Mouse (Mus musculus): ENCODE data around the gene A830031A19Rik. TPM values are rescaled to one million over a fixed set of nuclear protein-coding genes. Genes with fewer than 3 reads are reported as not detected.

The A830031A19Rik gene
- polyA plus RNA-seq, 1 experiment: not detected

GRCm38 (mm10) chr11:24075486-24076126 is 752 bp upstream of the A830031A19Rik start:
- TF ChIP-seq POLR2A (IDR thresholded peaks at IDR 0.05; ENCODE audit: low read depth, low read length): no peak
- no peak for TF ChIP-seq CTCF (IDR thresholded peaks at IDR 0.05; ENCODE audit: extremely low read depth, insufficient read depth, insufficient read length, insufficient replicate concordance)
- Histone ChIP-seq H3K4me1 (ENCODE audit: control insufficient read depth, insufficient read depth, insufficient read length) (no peaks in the 10 kb centered on the region), H3K27ac (ENCODE audit: insufficient read depth, low read length) (peak overlapping the region; percentile 94), H3K36me3 (ENCODE audit: control insufficient read depth, insufficient read depth, low read length) (0 out of 2 replicates have a peak, but pooled peaks cover 2% of the 10 kb centered on the region), H3K27me3 (ENCODE audit: control insufficient read depth, insufficient read depth, low read length) (peaks cover 4% of the 10 kb centered on the region; the same call in 1 of the 2 replicates), H3K4me3 (ENCODE audit: extremely low read depth, insufficient read depth, insufficient read length) (peak overlapping the region; percentile 70)
- under 1% methylated on average over 17 of the region's 17 CpGs for WGBS
- no peak for DNase-seq (ENCODE audit: low read depth in 1 of 2, low spot score in 2 of 2)

DNA sequence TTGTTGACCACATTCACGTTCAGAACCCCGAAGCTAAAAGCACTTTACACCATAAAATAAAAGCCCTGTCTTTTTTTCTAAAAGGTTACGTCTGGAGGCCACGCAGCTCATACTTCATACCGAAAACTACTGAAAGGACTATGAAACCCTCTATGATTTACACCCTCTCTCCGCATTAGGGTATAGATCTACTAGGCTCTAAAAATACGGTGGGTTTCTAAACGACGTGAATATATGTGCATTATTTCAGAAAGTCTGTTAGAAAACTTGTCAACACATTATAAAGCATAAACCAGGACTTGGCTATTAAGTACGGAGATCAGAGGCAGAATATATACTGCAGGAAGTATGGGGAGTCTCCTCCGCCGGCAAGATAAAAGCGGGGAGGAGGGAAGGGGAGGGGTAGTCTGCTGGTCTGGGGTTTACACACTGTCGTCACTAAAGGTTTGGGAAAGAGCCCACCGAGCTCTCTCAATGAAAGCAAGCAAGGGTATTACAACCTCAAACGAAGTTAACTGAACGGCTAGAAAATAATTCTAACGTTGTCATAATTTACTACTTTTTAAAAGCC is 748 bp downstream of the A830031A19Rik start:
- TF ChIP-seq CTCF (IDR thresholded peaks at IDR 0.05; ENCODE audit: extremely low read depth, insufficient read depth, insufficient read length, insufficient replicate concordance) (no peak), POLR2A (IDR thresholded peaks at IDR 0.05; ENCODE audit: low read depth, low read length) (no peak)
- Histone ChIP-seq H3K4me1 (ENCODE audit: control insufficient read depth, insufficient read depth, insufficient read length) (no peaks in the 10 kb centered on the region), H3K27ac (ENCODE audit: insufficient read depth, low read length) (no peak overlapping the region), H3K27me3 (ENCODE audit: control insufficient read depth, insufficient read depth, low read length) (0 out of 2 replicates have a peak, but pooled peaks cover 3% of the 10 kb centered on the region), H3K4me3 (ENCODE audit: extremely low read depth, insufficient read depth, insufficient read length) (no peak overlapping the region), H3K36me3 (ENCODE audit: control insufficient read depth, insufficient read depth, low read length) (no peaks in the 10 kb centered on the region)
- 5% methylated on average over 18 of the region's 18 CpGs for WGBS
- no peak for DNase-seq (ENCODE audit: low read depth in 1 of 2, low spot score in 2 of 2)

- WGBS: 32% methylated on average over 4 of the region's 4 CpGs
- H3K4me1 ChIP-seq (ENCODE audit: control insufficient read depth, insufficient read depth, insufficient read length): no peaks in the 10 kb centered on the region
Observed at GRCm38 (mm10) chr11:24065313-24065712, 9.5 kb downstream of the A830031A19Rik start.

GRCm38 (mm10) chr11:24064221-24064620 is 10.6 kb downstream of the A830031A19Rik start:
- DNase-seq (ENCODE audit: low read depth in 1 of 2, low spot score in 2 of 2): no peak
- no peak for TF ChIP-seq CTCF (IDR thresholded peaks at IDR 0.05; ENCODE audit: extremely low read depth, insufficient read depth, insufficient read length, insufficient replicate concordance)
- no peak for TF ChIP-seq POLR2A (IDR thresholded peaks at IDR 0.05; ENCODE audit: low read depth, low read length)
- Histone ChIP-seq H3K4me3 (ENCODE audit: extremely low read depth, insufficient read depth, insufficient read length) (no peak overlapping the region), H3K4me1 (ENCODE audit: control insufficient read depth, insufficient read depth, insufficient read length) (no peaks in the 10 kb centered on the region), H3K27ac (ENCODE audit: insufficient read depth, low read length) (no peak overlapping the region), H3K36me3 (ENCODE audit: control insufficient read depth, insufficient read depth, low read length) (no peaks in the 10 kb centered on the region), H3K27me3 (ENCODE audit: control insufficient read depth, insufficient read depth, low read length) (peaks cover 12% of the 10 kb centered on the region)
- 88% methylated on average over 6 of the region's 6 CpGs for WGBS

More at GRCm38 (mm10) chr11:24065313-24065712, 9.5 kb downstream of the A830031A19Rik start:
- Histone ChIP-seq H3K4me3 (ENCODE audit: extremely low read depth, insufficient read depth, insufficient read length) (no peak overlapping the region), H3K27ac (ENCODE audit: insufficient read depth, low read length) (no peak overlapping the region), H3K36me3 (ENCODE audit: control insufficient read depth, insufficient read depth, low read length) (no peaks in the 10 kb centered on the region), H3K27me3 (ENCODE audit: control insufficient read depth, insufficient read depth, low read length) (peaks cover 11% of the 10 kb centered on the region)
- TF ChIP-seq POLR2A (IDR thresholded peaks at IDR 0.05; ENCODE audit: low read depth, low read length): no peak
- peak; percentile 0; the same call in 1 of the 2 replicates for TF ChIP-seq CTCF (IDR thresholded peaks at IDR 0.05; ENCODE audit: extremely low read depth, insufficient read depth, insufficient read length, insufficient replicate concordance)
- no peak for DNase-seq (ENCODE audit: low read depth in 1 of 2, low spot score in 2 of 2)

DNA sequence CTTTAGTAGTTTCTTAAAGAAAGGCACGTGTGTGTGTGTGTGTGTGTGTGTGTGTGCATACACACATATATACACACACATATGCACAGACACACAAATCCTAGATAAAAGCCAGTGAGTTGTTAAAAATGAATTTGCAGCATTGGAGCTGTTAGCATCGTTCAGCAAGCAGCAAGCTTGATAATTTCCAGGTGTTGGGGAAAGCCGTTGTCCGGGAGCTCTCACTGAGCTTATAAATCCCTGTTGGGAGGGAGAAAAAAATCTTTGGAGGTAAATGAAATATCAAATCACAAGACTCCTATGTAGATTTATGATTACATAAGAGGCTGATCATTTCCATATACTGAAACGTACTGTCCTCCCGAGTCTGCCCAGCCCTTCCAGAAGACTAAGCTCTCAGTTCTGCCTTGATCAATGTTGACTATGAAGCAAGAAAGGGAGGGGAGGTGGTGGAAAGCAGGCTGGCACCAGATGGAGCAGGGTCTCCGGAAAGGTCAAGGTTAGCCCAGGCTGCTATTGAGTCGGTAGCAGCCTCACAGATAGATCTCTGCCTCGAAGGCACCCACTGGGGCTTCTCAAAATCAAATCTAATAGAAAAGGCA is 12.3 kb downstream of the A830031A19Rik start:
- H3K4me3 ChIP-seq (ENCODE audit: extremely low read depth, insufficient read depth, insufficient read length): no peak overlapping the region
- 74% methylated on average over 9 of the region's 9 CpGs for WGBS
- no peak for TF ChIP-seq POLR2A (IDR thresholded peaks at IDR 0.05; ENCODE audit: low read depth, low read length)
- no peak for TF ChIP-seq CTCF (IDR thresholded peaks at IDR 0.05; ENCODE audit: extremely low read depth, insufficient read depth, insufficient read length, insufficient replicate concordance)
- H3K27ac ChIP-seq (ENCODE audit: insufficient read depth, low read length): no peak overlapping the region
- peaks cover 12% of the 10 kb centered on the region for H3K27me3 ChIP-seq (ENCODE audit: control insufficient read depth, insufficient read depth, low read length)
- H3K36me3 ChIP-seq (ENCODE audit: control insufficient read depth, insufficient read depth, low read length): no peaks in the 10 kb centered on the region
- no peaks in the 10 kb centered on the region for H3K4me1 ChIP-seq (ENCODE audit: control insufficient read depth, insufficient read depth, insufficient read length)
- no peak for DNase-seq (ENCODE audit: low read depth in 1 of 2, low spot score in 2 of 2)

DNA sequence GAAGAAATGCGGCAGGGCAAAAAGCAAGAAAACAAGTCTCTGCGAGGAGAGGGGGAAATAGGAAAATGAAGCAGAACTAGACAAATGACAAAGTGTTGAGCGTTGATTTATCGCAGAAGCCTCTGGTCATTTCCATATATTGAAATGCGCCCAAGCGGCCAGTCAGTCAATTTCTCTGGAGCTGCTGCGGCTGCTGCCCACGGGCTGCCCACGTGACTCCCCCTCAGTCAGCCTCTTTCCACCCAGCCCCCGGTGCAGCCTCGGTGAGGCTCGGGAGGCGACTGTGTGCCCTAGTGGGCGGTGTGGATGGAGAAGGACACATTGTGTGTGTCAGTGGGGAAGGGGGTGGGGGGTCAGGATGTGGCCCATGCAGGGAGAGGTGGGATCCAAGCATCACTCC is 13.0 kb downstream of the A830031A19Rik start:
- WGBS: 3% methylated on average over 14 of the region's 14 CpGs
- TF ChIP-seq POLR2A (IDR thresholded peaks at IDR 0.05; ENCODE audit: low read depth, low read length) (no peak), CTCF (IDR thresholded peaks at IDR 0.05; ENCODE audit: extremely low read depth, insufficient read depth, insufficient read length, insufficient replicate concordance) (no peak)
- no peak overlapping the region for H3K4me3 ChIP-seq (ENCODE audit: extremely low read depth, insufficient read depth, insufficient read length)
- H3K27me3 ChIP-seq (ENCODE audit: control insufficient read depth, insufficient read depth, low read length): peaks cover 12% of the 10 kb centered on the region
- DNase-seq (ENCODE audit: low read depth in 1 of 2, low spot score in 2 of 2): no peak
- no peaks in the 10 kb centered on the region for H3K4me1 ChIP-seq (ENCODE audit: control insufficient read depth, insufficient read depth, insufficient read length)
- H3K36me3 ChIP-seq (ENCODE audit: control insufficient read depth, insufficient read depth, low read length): no peaks in the 10 kb centered on the region
- no peak overlapping the region for H3K27ac ChIP-seq (ENCODE audit: insufficient read depth, low read length)
